Mouse (Mus musculus) spleen, adult 2 months (tissue): ENCODE data around the gene Skp2.

ENCODE experiments used
- CTCF ChIP-seq: fragments of 200-500 bp; IDR thresholded peaks from 2 replicates; pipeline ENCODE4 v1.5.1; 2011; ENCODE audit warnings: mild to moderate bottlenecking, inconsistent platforms; ENCODE audit not compliant: insufficient read depth, insufficient read length, insufficient replicate concordance; ENCODE audit errors: extremely low read depth
- POLR2A ChIP-seq: fragments of 200-500 bp; IDR thresholded peaks from 2 replicates; pipeline ENCODE4 v1.6.1; 2011; ENCODE audit warnings: low read depth, low read length, inconsistent platforms

DNA sequence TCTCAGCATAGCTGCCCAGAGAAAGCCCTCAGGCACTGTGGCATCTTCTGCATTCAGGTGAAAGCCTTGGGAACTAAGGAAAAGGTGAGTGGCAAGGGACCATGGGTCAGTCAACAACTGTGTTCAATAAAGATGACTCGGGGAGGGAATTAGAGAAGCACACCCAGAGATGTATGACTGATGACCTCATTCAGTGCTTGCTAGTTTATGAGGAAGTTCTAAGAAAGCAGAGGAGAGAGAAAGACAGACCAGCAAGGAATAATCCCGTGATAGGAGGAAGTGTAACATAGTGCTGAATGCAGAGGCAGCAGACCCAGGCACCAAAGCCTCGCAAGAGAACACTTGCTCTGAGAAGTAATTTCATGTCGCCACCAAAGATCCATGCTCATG, 23.7 kb downstream of the Skp2 start:
- TF ChIP-seq POLR2A, result no peak
- no peak for TF ChIP-seq CTCF
